Mouse (Mus musculus) lung, embryonic 15.5 days (tissue): ENCODE measurements around the gene Olfr273. TPM values are rescaled to one million over a fixed set of nuclear protein-coding genes. Genes with fewer than 3 reads are reported as not detected.
"Not testable (repeated sequence)": the region's sequence is repeated elsewhere in the genome, so short reads cannot be mapped to it uniquely, and the experiment has no call there.

Experiments used
- ATAC-seq: fragments of 200-750 bp; cut with Nextera tagmentation; 2 replicates; pipeline ENCODE4 v1.8.0; 2017; ENCODE audit warnings: moderate number of reproducible peaks, borderline replicate concordance; ENCODE audit not compliant: low FRiP score, low TSS enrichment; ENCODE audit errors: extremely low read depth
- H3K27ac ChIP-seq: fragments of 300-500 bp; sonication (generic); 2 replicates; pipeline ENCODE4 v1.5.1; 2015; ENCODE audit warnings: moderate library complexity, mild to moderate bottlenecking, inconsistent platforms
- H3K27me3 ChIP-seq: fragments of 300-500 bp; sonication (generic); 2 replicates; pipeline ENCODE4 v1.6.1; 2015; ENCODE audit warnings: inconsistent platforms
- H3K36me3 ChIP-seq: fragments of 300-500 bp; sonication (generic); 2 replicates; pipeline ENCODE4 v1.6.1; 2015; ENCODE audit warnings: inconsistent platforms
- H3K4me1 ChIP-seq: fragments of 300-500 bp; sonication (generic); 2 replicates; pipeline ENCODE4 v1.6.1; 2015; ENCODE audit warnings: inconsistent platforms
- H3K4me2 ChIP-seq: fragments of 300-500 bp; sonication (generic); 2 replicates; pipeline ENCODE4 v1.6.1; 2015; ENCODE audit warnings: inconsistent platforms, mild to moderate bottlenecking, moderate library complexity
- H3K4me3 ChIP-seq: fragments of 300-500 bp; sonication (generic); 2 replicates; pipeline ENCODE4 v1.5.1; 2015; ENCODE audit warnings: mild to moderate bottlenecking, inconsistent platforms
- H3K9ac ChIP-seq: fragments of 300-500 bp; sonication (generic); 2 replicates; pipeline ENCODE4 v1.6.1; 2015; ENCODE audit warnings: inconsistent platforms
- H3K9me3 ChIP-seq: fragments of 300-500 bp; sonication (generic); 2 replicates; pipeline ENCODE4 v1.6.1; 2016; ENCODE audit warnings: inconsistent platforms
- WGBS: fragments of 180-500 bp; shearing (Covaris S2); methylation state at CpG from one replicate; pipeline ENCODE4 v1.1.7; 2015; 5-methylcytosine and 5-hydroxymethylcytosine counted together
- polyA plus RNA-seq: library from polyadenylated mRNA; unstranded; fragments of >200 nt; fragmentation: Nextera tagmentation; extraction: Ambion mirVana; gene quantifications from 2 replicates; pipeline ENCODE4 v1.2.1, GENCODE M21; 2015

Olfr273 gene
- not detected in 2 replicates for polyA plus RNA-seq

DNA sequence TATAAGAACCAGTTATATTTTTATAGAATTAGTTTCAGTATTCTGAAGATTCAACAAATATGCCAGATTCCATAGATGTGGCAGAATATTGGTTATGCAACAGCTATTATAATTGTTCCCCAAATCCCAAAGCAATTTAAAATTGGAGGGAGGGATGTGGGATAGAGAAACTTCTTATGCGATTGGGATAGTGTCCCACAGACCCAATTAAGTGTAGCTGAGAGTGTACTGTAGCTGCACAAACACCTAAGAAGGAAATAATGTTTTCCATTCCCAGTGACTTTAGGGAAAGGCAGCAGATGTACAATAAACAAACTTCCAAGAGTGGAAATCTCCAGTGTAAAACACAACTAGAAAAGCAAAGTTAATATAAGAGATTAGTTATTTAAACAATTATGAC, at the start of gene Olfr273:
Gene Olfr273 (minus strand): TSS at position 101 of the 400 bp plus-strand sequence.
- H3K27me3 ChIP-seq, result no peaks in the 10 kb centered on the region
- no peaks in the 10 kb centered on the region for H3K9me3 ChIP-seq
- no peaks in the 10 kb centered on the region for H3K4me1 ChIP-seq
- H3K4me3 ChIP-seq, result no peak within 1 kb of the TSS
- H3K36me3 ChIP-seq, result no peaks in the 10 kb centered on the region
- no peak within 1 kb of the TSS for H3K9ac ChIP-seq
- 74% methylated on average over 1 of the region's 1 CpGs for WGBS
- no peak within 1 kb of the TSS for H3K4me2 ChIP-seq
- H3K27ac ChIP-seq, result no peak within 1 kb of the TSS
- no peak for ATAC-seq

DNA sequence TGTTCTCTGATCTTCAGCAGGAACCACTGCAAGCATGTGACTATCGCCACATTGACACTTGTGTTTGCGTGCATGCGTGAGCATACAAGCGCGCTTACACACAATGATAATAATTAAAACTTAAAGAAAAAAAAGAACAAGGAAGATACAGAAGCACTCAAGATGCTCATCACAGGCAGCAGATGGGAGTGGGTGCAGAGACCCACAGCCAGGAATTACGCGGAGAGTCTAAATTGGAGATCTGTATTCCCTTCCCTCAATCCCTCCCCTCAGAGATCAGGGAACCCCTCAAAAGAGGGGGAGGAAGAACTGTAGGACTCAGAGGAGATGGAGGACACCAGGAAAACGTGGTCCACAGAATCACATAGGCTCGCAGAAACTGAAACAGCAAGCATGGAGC, 5.1 kb upstream of the Olfr273 start:
- Histone ChIP-seq H3K9me3 (no peaks in the 10 kb centered on the region), H3K4me2 (no peak overlapping the region), H3K9ac (no peak overlapping the region), H3K4me3 (no peak overlapping the region), H3K4me1 (no peaks in the 10 kb centered on the region), H3K27ac (no peak overlapping the region), H3K27me3 (no peaks in the 10 kb centered on the region), H3K36me3 (no peaks in the 10 kb centered on the region)
- no peak for ATAC-seq
- 86% methylated on average over 9 of the region's 9 CpGs for WGBS

DNA sequence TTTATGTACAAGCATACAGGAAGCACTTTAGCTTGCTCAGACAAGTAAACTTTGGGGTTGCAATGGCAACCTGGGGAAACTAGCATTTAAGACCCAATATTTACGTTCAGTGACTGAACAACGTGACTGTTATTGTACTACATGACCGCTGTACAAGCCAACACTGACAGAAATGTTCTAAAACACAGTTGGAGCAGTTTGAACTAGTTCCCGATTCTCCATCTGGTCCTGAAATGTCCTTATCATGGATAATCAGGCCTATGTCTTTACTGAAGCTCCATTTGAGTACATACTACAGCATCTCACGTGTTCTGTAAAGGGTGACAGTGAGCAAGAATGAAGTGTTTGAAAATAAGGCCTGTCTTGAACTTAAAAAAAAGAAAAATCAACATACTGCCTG, 9.4 kb downstream of the Olfr273 start:
- Histone ChIP-seq H3K4me1 (no peaks in the 10 kb centered on the region), H3K27me3 (no peaks in the 10 kb centered on the region), H3K9ac (no peak overlapping the region), H3K4me3 (no peak overlapping the region), H3K4me2 (no peak overlapping the region), H3K27ac (no peak overlapping the region), H3K36me3 (no peaks in the 10 kb centered on the region), H3K9me3 (no peaks in the 10 kb centered on the region)
- WGBS, result 77% methylated on average over 5 of the region's 5 CpGs
- ATAC-seq, result no peak

DNA sequence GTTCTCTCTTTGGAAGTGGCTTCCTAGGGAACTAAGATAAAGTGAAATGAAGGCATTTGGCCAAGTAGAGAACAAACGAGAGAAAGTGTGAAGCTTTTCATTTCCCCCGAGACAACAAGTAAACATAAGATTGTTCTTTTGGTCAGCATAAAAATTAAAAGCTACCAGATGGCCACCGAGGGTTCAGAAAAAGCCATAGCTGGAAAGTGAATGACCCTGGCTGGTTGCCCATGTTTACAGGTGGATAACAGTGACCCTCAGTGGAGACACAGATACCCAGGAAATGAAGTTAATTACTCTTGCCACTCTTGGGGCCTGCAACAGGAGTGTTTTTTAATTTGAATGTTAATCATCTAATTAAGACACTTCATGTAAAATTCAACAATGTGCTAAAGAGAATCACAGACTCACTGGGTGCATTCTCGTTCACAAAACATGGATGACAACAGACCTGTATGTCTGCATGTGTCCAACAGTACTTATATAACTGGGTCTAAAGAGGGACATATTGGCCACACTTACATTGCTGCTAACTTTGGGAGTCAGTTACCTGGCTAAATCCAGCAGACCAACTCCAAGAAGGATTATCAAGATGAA, 9.9 kb downstream of the Olfr273 start:
- no peak overlapping the region for H3K4me2 ChIP-seq
- no peak for ATAC-seq
- H3K27ac ChIP-seq, result no peak overlapping the region
- H3K9me3 ChIP-seq, result no peaks in the 10 kb centered on the region
- no peaks in the 10 kb centered on the region for H3K27me3 ChIP-seq
- WGBS, result 48% methylated on average over 4 of the region's 4 CpGs
- no peaks in the 10 kb centered on the region for H3K4me1 ChIP-seq
- no peak overlapping the region for H3K9ac ChIP-seq
- H3K36me3 ChIP-seq, result no peaks in the 10 kb centered on the region
- no peak overlapping the region for H3K4me3 ChIP-seq

DNA sequence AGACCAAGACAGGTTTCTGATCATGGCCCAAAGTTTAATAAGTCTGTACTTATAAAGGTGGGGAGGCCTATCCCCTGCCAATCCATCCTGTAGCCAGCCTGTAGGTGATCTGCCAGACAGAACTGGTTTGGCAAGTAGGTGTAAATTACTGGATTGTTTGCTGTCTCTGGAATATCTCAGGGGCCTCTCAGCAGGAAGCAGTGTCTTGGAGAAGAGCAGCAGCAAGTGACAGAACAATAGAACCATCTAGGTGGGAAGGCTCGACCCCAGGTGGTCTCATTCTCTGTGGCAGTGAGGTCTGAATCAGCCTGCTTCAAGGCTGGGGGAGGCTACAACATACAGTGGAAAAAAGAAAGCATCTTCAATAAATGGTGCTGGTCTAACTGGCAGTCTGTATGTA, 13.6 kb downstream of the Olfr273 start:
- ATAC-seq, H3K4me2 ChIP-seq, H3K27ac ChIP-seq: not testable (repeated sequence)

DNA sequence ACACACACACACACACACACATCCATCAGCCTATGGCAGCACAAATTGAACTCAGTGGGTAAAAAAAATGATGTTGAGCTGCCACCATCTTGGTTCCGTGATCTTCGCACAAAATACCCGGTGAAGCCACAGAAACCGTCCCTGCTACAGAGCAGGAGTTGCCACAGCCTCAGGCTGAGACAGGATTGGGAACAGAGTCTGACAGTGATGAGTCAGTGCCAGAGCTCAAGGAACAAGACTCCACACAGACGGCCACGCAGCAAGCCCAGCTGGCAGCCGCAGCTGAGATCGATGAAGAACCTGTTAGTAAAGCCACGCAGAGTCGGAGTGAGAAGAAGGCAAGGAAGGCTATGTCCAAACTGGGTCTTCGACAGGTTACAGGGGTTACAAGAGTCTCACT, 37.7 kb downstream of the Olfr273 start:
- 93% methylated on average over 11 of the region's 11 CpGs for WGBS
- Histone ChIP-seq H3K27ac (no peak overlapping the region), H3K4me2 (no peak overlapping the region), H3K9me3 (no peaks in the 10 kb centered on the region), H3K36me3 (no peaks in the 10 kb centered on the region), H3K9ac (no peak overlapping the region), H3K27me3 (no peaks in the 10 kb centered on the region), H3K4me3 (no peak overlapping the region), H3K4me1 (no peaks in the 10 kb centered on the region)
- ATAC-seq, result no peak

More for the DNA sequence above, 13.6 kb downstream of the Olfr273 start:
- H3K4me3 ChIP-seq, H3K9me3 ChIP-seq, H3K36me3 ChIP-seq, H3K9ac ChIP-seq, H3K4me1 ChIP-seq, H3K27me3 ChIP-seq: not testable (repeated sequence)
- WGBS, result 27% methylated on average over 1 of the region's 1 CpGs

DNA sequence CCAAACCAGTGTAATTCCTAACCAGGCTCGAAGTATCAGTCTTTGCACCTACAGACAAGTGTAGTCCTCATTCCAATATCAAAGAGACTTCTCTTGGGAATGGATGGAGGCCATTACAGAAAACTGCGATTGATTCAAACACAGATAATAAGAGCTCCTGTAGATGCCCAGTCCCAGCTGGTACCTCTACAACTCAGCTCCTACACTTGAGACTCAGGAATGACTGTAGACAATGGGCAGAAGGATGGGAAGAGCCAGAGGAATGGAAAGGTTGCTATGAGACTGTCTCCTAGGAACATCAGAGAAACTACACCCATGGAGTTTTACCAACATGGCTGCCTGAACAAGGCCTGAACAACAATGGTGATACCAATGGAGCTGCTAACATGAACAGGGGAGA, 44.7 kb downstream of the Olfr273 start, which contains the start of gene Olfr275:
Gene Olfr275 (plus strand): TSS at position 301 of the 400 bp plus-strand sequence.
- 83% methylated on average over 2 of the region's 2 CpGs for WGBS
- H3K4me1 ChIP-seq, result no peaks in the 10 kb centered on the region
- H3K4me2 ChIP-seq, result no peak within 1 kb of the TSS
- no peak for ATAC-seq
- H3K36me3 ChIP-seq, result no peaks in the 10 kb centered on the region
- H3K27me3 ChIP-seq, result no peaks in the 10 kb centered on the region
- no peaks in the 10 kb centered on the region for H3K9me3 ChIP-seq
- H3K9ac ChIP-seq, result no peak within 1 kb of the TSS
- H3K27ac ChIP-seq, result no peak within 1 kb of the TSS
- no peak within 1 kb of the TSS for H3K4me3 ChIP-seq

DNA sequence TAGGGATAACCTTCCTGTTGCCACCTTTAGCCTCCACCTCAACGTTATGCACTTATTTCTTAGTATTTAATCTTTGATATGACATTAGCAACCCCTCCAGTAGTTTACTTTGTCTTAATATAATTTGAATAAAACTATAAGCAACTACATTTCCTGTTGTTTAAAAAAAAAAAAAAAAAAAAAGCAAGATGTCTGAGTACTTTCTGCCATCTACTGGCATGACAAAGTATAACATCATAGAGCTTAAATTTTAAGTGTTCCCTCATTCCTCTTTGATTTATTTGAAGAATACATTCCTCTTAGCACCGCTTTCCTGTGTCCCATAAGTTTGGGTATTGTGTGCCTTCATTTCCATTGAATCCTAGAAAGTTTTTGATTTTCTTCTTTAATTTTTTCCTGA, 47.2 kb downstream of the Olfr273 start:
- no peaks in the 10 kb centered on the region for H3K36me3 ChIP-seq
- no peaks in the 10 kb centered on the region for H3K9me3 ChIP-seq
- no peaks in the 10 kb centered on the region for H3K27me3 ChIP-seq
- no peak overlapping the region for H3K4me2 ChIP-seq
- no peak overlapping the region for H3K4me3 ChIP-seq
- no peaks in the 10 kb centered on the region for H3K4me1 ChIP-seq
- ATAC-seq, result no peak
- WGBS, result 23% methylated on average over 2 of the region's 2 CpGs
- no peak overlapping the region for H3K9ac ChIP-seq
- H3K27ac ChIP-seq, result no peak overlapping the region

Other genes starting within 250 kb of the Olfr273 start
- gene Olfr275, start 44.6 kb downstream of the Olfr273 start, polyA plus RNA-seq, result not detected in 2 replicates
- not detected in 2 replicates for gene Olfr272, start 59.9 kb upstream of the Olfr273 start, polyA plus RNA-seq
- gene Olfr270, start 105.3 kb upstream of the Olfr273 start, polyA plus RNA-seq, result not detected in 2 replicates
- not detected in 2 replicates for gene Nipsnap3a, start 130.0 kb upstream of the Olfr273 start, polyA plus RNA-seq
- gene Nipsnap3b, start 152.6 kb upstream of the Olfr273 start, polyA plus RNA-seq, result 81.5 and 84.6 TPM in 2 replicates